Mouse (Mus musculus) ES-E14 (cell line): ENCODE results near the gene Slc13a3.

ENCODE experiments used
- CHD2 ChIP-seq: IDR thresholded peaks from 2 replicates; pipeline ENCODE4 v1.6.1; 2014; ENCODE audit warnings: mild to moderate bottlenecking, low read depth, low read length, inconsistent platforms
- MAFK ChIP-seq: IDR thresholded peaks from 2 replicates; pipeline ENCODE4 v1.6.1; 2014; ENCODE audit warnings: mild to moderate bottlenecking, low read depth, low read length, inconsistent platforms; ENCODE audit not compliant: insufficient read depth
- ZNF384 ChIP-seq: IDR thresholded peaks from 2 replicates; pipeline ENCODE4 v1.6.1; 2012; ENCODE audit warnings: low read depth, low read length, inconsistent platforms

DNA sequence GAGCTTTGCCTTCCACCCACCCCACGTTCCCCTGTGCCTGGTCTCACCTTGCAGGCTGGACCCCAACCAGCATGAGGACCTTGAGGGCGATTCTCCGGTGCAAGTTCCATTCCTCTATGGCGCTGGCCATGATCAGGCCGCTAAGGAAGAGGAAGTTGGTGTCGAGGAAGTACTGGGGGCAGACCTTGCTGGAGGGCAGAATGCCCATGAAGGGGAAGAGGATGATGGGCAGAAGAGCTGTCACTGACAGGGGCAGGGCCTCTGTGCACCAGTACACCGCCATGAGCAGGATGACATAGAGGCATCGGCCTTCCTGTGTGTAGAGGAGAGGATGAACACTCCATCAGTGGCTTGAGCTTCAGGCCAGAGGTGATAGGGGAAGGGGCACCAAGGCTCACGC lies 24.6 kb downstream of the Slc13a3 start:
- no peak for TF ChIP-seq MAFK
- no peak for TF ChIP-seq CHD2
- TF ChIP-seq ZNF384, result no peak
